Mouse (Mus musculus): ENCODE measurements at regions not wholly inside any gene's neighbourhood (a gene's known extent, or its start where the extent isn't known, plus 50 kb on each side); places are given as distances from the start of the nearest gene placed in this dataset.

GRCm38 (mm10) chr13:5433652-5434051, 427.6 kb upstream of the Klf6 start:
- no peak for TF ChIP-seq CTCF (IDR thresholded peaks at IDR 0.05; ENCODE audit: borderline replicate concordance, insufficient read depth, low read length)
- no peak for TF ChIP-seq POLR2A (IDR thresholded peaks at IDR 0.05; ENCODE audit: low read depth, low read length)
